Mouse (Mus musculus) kidney, postnatal 14 days (tissue): ENCODE measurements around the gene Stox2.

Source experiments
- DNase-seq: peaks from one replicate; pipeline ENCODE4 v3.0.0; 2022; ENCODE audit warnings: mixed read lengths

Stox2 gene

GRCm38 (mm10) chr8:47351914-47352701 is 94.1 kb downstream of the Stox2 start:
- DNase-seq = peak; percentile 69

GRCm38 (mm10) chr8:47349082-47349481 is 97.1 kb downstream of the Stox2 start:
- no peak for DNase-seq

- DNase-seq = no peak
Observed at GRCm38 (mm10) chr8:47347809-47348208, 98.4 kb downstream of the Stox2 start.

- no peak for DNase-seq
Observed at GRCm38 (mm10) chr8:47345772-47346103, 100.4 kb downstream of the Stox2 start.

DNA sequence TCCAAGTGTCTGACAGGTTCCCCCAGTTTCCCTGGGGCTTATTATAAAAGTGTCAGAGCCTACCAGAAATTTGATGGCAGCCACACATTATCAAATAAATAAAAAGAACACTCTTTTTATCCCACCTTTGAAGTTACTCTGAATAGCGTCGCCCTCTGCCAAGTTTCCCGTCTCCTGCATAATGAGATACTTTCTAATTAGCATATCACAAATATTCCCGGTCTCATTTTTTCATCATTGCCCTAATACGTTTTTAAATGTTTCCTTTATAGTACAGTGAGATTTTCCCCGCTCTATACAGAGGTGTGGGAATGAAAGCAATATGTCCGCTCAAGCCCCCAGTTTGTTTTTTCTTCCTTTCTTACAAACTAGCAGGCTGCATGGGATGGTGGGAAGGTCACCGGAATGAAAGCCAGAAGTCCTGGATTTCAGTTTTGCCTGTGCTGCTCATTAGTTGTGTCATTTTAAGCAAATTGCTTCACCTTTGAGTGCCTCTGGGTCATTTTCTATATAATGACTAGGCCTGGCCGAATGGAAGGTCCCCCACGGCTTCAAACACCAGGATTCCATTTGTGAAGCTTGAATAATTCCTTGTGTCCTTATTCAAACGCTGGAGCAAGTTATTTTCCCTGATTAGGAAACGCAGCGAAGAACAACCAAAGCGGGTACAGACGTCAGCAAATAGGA is 100.9 kb downstream of the Stox2 start:
- peak; percentile 21 for DNase-seq

- no peak for DNase-seq
Observed at GRCm38 (mm10) chr8:47341474-47341873, 104.7 kb downstream of the Stox2 start.

- no peak for DNase-seq
Observed at GRCm38 (mm10) chr8:47338691-47339323, 107.4 kb downstream of the Stox2 start.

DNA sequence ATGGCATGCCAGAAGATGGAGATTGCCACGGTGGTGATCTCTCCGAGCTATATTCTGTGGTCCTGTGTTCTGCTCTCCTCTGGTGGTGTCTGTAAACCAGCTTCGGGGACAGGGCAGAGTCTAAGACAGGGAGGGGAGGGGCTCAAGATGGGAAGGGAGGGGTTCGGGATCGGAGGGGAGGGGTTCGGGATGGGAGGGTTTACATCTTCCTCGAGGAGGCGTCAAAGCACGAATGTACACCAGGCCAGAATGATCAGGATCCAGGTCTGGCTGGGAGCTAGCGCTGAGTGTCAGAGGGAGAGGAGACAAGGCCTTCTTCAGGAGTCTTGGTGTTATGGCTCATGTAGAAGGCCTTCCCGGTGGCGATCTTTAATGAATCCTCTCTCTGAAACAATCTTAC is 109.7 kb downstream of the Stox2 start:
- DNase-seq = no peak

DNA sequence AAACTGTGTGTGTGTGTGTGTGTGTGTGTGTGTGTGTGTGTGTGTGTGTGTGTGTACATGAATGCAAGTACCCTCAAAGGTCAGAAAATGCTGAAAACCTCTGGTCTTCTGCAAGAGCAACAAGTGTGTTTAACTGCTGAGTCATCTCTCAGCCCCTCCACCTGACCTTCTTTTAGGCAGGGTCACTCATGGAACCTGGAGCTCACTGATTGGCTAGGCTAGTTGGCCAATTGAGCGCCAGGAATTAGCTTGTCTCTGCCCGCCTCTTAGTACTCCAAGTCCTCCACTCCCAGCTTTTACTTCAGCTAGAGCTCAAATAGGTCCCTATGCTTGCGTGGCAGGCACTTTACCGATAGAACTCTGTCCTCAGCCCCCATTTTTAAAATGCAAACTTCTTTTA is 110.2 kb downstream of the Stox2 start:
- DNase-seq = no peak

DNA sequence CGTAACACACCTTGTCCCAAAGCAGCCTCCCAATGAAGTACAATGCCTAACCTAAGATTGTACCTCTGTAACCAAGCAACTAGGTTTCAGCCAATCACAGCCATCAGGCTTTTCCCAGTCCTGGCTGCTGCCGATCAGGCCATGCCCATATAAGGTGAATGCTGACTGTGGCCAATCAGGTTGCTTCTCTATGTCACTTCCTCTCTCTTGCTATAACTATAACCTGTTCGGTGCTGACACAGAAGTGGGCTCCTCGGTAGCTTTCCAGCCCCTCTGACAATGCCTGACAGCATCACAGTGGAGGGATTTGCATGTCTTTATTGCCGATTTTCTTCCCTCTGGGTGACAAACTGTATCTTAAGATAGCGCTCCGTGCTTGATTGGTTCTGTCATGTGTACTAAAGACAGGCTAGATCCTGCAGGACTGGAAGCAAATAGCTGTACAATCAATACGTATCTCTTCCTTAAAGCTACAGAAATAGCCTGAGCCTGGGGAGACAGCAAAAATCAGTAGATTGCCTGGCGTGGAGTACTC is 111.9 kb downstream of the Stox2 start:
- DNase-seq = peak; percentile 39

GRCm38 (mm10) chr8:47332941-47333340 is 113.2 kb downstream of the Stox2 start:
- no peak for DNase-seq

DNA sequence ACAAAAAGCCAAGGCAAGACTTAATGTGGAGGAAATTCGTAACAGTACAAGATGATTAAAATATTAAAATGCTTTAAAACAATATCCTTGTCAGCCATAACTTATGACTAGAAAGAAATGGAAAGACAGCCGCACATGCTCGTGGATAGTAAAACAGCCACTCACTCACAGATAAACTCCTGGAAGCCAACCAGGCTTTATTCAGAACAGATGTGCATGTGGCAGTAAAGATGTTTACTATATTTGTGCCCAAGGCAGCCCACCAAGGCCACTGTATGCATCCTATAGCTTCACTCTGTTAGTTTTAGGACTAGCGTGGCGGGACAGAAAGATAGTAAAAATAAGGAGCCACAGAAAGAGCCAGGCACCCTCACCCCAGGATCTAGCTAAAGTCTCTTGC is 115.2 kb downstream of the Stox2 start:
- DNase-seq = no peak

GRCm38 (mm10) chr8:47326348-47326747 is 119.8 kb downstream of the Stox2 start:
- peak; percentile 18 for DNase-seq

- DNase-seq = no peak
Observed at GRCm38 (mm10) chr8:47324117-47324820, 121.9 kb downstream of the Stox2 start.

DNA sequence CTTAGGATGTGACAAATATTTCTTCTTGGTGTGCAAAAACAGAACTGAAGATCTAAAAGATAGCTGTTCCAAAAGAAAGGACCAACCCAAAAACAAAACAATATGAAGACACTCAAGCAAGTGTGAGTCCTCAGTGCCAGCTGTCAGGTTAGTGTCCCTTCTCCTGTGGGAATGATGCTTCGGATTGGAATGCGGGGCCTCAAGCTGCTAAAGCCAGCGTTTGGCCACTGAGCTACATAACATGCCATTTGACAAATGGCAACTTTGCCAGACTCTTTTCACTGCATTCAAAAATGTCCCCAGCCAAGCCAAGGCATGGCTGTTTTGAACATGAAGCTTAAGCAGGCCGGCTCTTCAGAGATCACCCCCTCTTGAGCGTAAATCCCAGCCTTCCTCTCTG is 124.9 kb downstream of the Stox2 start:
- DNase-seq = no peak

DNA sequence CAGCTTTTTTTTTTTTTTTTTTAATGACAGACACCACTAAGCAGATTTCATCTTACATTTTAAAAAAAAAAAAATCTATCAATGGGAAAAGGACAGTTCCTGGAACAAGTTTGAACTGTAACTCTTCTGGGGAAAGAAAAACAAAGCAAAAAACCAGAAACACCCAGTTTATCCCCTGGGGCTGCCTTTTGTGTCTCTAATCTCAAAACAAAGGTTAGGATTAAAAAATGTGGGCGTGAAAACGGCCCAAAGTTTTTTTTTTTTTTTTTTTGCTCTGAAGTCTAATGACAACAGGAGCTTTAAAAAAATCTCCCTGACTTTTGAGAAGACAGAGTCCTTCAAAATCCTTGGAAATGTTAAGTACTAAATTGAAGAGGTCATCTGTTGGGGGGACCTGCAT is 125.5 kb downstream of the Stox2 start:
- DNase-seq = no peak

DNA sequence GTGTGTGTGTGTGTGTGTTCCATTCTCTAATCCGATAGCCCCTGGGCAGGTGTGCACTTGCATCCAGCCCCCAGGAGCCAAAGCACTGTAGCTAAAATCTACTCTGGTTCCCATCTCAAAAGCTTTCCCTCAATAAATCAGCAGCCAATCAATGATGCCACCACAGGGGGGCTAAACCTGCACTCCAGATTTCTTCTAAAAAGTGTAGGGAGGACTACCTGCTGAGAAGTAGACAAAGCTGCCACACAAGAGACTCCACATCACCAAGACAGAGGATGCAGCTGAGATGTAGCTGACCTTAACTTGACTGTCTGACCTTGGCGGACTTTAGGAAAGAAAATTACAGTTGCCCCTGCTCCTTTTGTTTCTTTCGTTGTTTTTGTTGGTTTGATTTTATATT is 127.7 kb downstream of the Stox2 start:
- DNase-seq = no peak

DNA sequence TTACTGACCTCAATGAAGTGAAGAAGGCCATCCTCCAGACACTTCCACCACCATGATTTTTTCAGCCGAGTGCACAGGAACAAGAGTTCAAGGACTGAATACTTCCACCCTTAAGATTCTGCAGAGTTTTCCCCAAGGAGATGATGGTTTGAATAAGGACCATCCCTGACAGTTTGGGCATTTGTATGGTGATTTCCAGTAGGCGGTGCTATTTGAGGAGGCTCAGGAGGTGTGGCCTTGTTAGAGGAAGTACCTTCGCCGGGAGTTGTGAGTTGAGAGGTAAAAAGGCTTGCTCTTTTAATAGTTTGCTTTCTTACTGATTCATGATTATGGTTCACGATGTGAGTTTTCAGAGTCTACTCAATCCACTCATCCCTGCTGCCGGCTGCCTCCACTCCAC is 138.0 kb downstream of the Stox2 start:
- no peak for DNase-seq

GRCm38 (mm10) chr8:47306372-47306771 is 139.8 kb downstream of the Stox2 start:
- no peak for DNase-seq

GRCm38 (mm10) chr8:47305880-47306279 is 140.3 kb downstream of the Stox2 start:
- no peak for DNase-seq

GRCm38 (mm10) chr8:47298460-47298859 is 147.7 kb downstream of the Stox2 start:
- no peak for DNase-seq

- DNase-seq = no peak
Observed at GRCm38 (mm10) chr8:47289641-47290040, 156.5 kb downstream of the Stox2 start.

GRCm38 (mm10) chr8:47288866-47289541 is 157.2 kb downstream of the Stox2 start:
- DNase-seq = peak; percentile 73
